Mouse (Mus musculus): ENCODE results near the gene Rgs7bp.
"Not testable (repeated sequence)": the region's sequence is repeated elsewhere in the genome, so short reads cannot be mapped to it uniquely, and the experiment has no call there.

- TF ChIP-seq CTCF (IDR thresholded peaks at IDR 0.05; ENCODE audit: control insufficient read depth, insufficient read depth, low read length); POLR2A (IDR thresholded peaks at IDR 0.05; ENCODE audit: borderline replicate concordance, control insufficient read depth, low read depth, low read length): not testable (repeated sequence)
Observed at GRCm38 (mm10) chr13:104916771-104917170, 138.0 kb downstream of the Rgs7bp start.

Data from bone marrow, adult 2 months (tissue).